Mouse (Mus musculus) neural tube, embryonic 14.5 days (tissue): Measurements from ENCODE around the gene Fgfr2. TPM values are rescaled to one million over a fixed set of nuclear protein-coding genes. Genes with fewer than 3 reads are reported as not detected.

Source experiments
- ATAC-seq: fragments of 200-750 bp; cut with Nextera tagmentation; 2 replicates; pipeline ENCODE4 v1.8.0; 2017; ENCODE audit warnings: low read depth, mild to moderate bottlenecking, moderate TSS enrichment, moderate library complexity
- H3K27ac ChIP-seq: fragments of 300-500 bp; sonication (generic); 2 replicates; pipeline ENCODE4 v1.5.1; 2014; ENCODE audit warnings: low read depth, mild to moderate bottlenecking, control low read depth, low read length, moderate library complexity, mixed read lengths
- H3K27me3 ChIP-seq: fragments of 300-500 bp; sonication (generic); 2 replicates; pipeline ENCODE4 v1.6.1; 2014; ENCODE audit warnings: low read length; ENCODE audit not compliant: control insufficient read depth, insufficient read depth
- H3K36me3 ChIP-seq: fragments of 300-500 bp; sonication (generic); 2 replicates; pipeline ENCODE4 v1.6.1; 2014; ENCODE audit warnings: low read length, mixed read lengths; ENCODE audit not compliant: control insufficient read depth, insufficient read depth
- H3K4me1 ChIP-seq: fragments of 300-500 bp; sonication (generic); 2 replicates; pipeline ENCODE4 v1.6.1; 2014; ENCODE audit warnings: low read length; ENCODE audit not compliant: control insufficient read depth, insufficient read depth
- H3K4me2 ChIP-seq: fragments of 300-500 bp; sonication (generic); 2 replicates; pipeline ENCODE4 v1.6.1; 2014; ENCODE audit warnings: mild to moderate bottlenecking, low read depth, low read length, control low read depth
- H3K4me3 ChIP-seq: fragments of 300-500 bp; sonication (generic); 2 replicates; pipeline ENCODE4 v1.5.1; 2014; ENCODE audit warnings: low read depth, low read length, control low read depth, mixed read lengths
- H3K9ac ChIP-seq: fragments of 300-500 bp; sonication (generic); replicated peaks from 2 replicates; pipeline ENCODE4 v1.6.1; 2014; ENCODE audit warnings: low read depth, mild to moderate bottlenecking, control low read depth, low read length, mixed read lengths
- H3K9me3 ChIP-seq: fragments of 300-500 bp; sonication (generic); 2 replicates; pipeline ENCODE4 v1.6.1; 2016; ENCODE audit warnings: low read length; ENCODE audit not compliant: control insufficient read depth
- WGBS: fragments of 180-500 bp; shearing (Covaris S2); extraction: QIAGEN DNeasy Blood & Tissue Kit; methylation state at CpG from one replicate; pipeline ENCODE4 v1.1.7; 2014; 5-methylcytosine and 5-hydroxymethylcytosine counted together
- polyA plus RNA-seq: library from polyadenylated mRNA; unstranded; fragments of >200 nt; fragmentation: Nextera tagmentation; extraction: Ambion mirVana; gene quantifications from 2 replicates; pipeline ENCODE4 v1.2.1, GENCODE M21; 2014

Gene Fgfr2
- polyA plus RNA-seq, 1 experiment from 2014 or later, result 28.1 TPM

DNA sequence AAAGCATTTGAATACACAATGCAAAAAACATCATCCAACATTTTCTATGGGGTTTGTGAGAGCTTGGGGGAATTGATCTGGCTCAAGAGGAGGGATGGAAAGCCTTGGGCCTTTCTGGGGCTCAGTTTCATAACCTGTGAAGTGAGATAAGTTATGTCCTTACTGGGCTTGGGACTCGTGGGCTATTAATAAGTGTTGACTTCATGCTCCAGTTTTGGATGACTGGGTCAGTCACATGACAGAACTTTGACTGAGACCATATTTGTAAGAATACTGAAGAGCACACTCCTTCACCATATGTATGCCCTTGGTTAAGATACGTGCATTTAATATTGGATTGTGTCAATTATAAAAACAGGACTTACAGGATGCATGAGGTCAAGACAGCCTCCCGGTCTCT, 495.7 kb downstream of the Fgfr2 start:
- Histone ChIP-seq H3K4me2 (no peak overlapping the region), H3K4me1 (no peaks in the 10 kb centered on the region), H3K9ac (no peak overlapping the region), H3K9me3 (no peaks in the 10 kb centered on the region), H3K36me3 (no peaks in the 10 kb centered on the region), H3K27me3 (no peaks in the 10 kb centered on the region), H3K27ac (no peak overlapping the region), H3K4me3 (no peak overlapping the region)
- 91% methylated on average over 3 of the region's 3 CpGs for WGBS
- no peak for ATAC-seq

DNA sequence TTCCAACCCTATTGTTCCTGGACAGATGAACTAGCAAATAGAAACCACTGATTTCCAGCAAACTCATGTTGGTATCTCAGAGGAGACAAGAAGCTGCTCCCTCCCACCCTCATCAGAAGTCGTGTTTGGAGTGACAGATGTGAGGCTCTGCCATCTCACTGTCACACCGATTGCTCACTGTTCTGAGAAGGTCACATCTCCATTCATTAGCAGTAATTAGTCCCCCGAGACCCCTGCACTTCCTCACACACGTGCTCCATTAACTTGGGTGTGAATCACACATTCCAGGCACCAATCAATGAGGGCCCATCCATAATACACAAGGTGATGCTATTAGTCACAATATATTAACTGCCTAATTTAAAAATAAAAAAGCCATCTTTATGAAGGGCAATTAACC, 497.0 kb downstream of the Fgfr2 start:
- ATAC-seq, result no peak
- 26% methylated on average over 4 of the region's 4 CpGs for WGBS
- no peak overlapping the region for H3K4me2 ChIP-seq
- no peaks in the 10 kb centered on the region for H3K9me3 ChIP-seq
- no peak overlapping the region for H3K9ac ChIP-seq
- no peaks in the 10 kb centered on the region for H3K36me3 ChIP-seq
- H3K4me1 ChIP-seq, result no peaks in the 10 kb centered on the region
- no peaks in the 10 kb centered on the region for H3K27me3 ChIP-seq
- H3K4me3 ChIP-seq, result no peak overlapping the region
- no peak overlapping the region for H3K27ac ChIP-seq

DNA sequence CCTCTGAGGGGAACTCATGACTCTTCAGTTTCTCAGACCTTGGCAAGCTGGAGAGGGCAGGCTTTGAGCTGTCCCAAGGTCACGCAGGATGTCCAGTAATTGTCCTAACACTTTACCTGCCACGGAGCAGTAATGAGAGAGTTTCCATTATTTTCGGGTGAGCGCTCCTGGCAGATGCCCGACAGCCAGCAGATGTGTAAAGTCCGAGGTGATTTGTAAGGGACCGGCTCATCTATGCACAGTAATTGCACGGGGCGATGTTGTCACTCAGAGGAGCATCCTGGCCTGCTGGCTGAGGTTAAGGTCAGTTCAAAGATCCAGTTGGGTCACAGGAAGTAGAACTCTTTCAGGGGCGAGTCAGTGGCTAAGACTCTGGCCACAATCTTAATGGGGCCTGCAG, 499.0 kb downstream of the Fgfr2 start:
- 74% methylated on average over 10 of the region's 10 CpGs for WGBS
- Histone ChIP-seq H3K27me3 (no peaks in the 10 kb centered on the region), H3K27ac (no peak overlapping the region), H3K4me3 (no peak overlapping the region), H3K4me2 (no peak overlapping the region), H3K9ac (no peak overlapping the region), H3K4me1 (no peaks in the 10 kb centered on the region), H3K9me3 (no peaks in the 10 kb centered on the region), H3K36me3 (no peaks in the 10 kb centered on the region)
- ATAC-seq, result no peak

DNA sequence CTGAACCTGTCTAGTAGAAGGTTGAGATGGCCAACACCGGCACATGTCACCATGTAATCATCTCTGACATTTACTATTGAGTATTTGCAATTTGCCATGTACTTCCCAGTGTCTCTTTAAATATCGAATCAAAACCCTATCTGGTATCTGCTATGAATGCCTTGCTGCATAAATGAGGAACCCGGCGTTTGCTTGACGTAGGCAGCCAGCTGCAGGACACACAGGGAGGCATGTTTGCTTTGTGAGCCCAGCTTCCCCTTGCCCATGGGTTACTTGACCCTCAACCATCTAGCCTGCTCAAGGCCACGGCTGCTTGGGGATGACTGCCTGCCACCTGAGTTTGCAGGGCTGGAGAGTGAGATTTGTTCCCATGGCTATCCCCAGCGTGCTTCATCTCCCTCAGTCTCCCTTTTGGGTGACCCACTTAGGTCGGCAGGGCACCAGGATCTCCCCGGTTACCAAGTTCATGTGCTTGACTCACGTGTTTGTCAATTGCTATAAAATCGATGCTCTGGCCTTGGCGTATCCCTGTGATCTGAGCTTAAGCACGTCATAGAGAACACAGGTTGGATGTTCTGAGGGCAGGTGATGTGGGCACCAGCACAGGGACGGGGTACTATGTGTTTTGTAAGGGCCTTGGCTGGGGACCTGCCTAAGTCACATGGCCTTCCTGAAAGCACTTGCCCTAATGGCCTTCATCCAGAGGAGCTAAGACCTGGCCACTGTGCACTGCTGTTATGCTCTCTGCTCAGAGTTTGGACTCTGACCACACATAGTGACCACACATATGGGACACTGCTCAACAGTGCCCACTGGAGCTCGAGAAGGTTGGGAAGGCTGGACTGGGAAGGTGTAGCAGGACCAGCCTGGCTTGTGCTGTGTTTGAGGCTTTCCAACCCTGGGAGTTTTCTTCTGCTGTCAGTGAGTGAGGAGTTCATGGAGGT, 502.9 kb downstream of the Fgfr2 start:
- Histone ChIP-seq H3K27ac (no peak overlapping the region), H3K9me3 (no peaks in the 10 kb centered on the region), H3K27me3 (no peaks in the 10 kb centered on the region), H3K9ac (no peak overlapping the region), H3K4me3 (no peak overlapping the region), H3K36me3 (no peaks in the 10 kb centered on the region), H3K4me1 (no peaks in the 10 kb centered on the region), H3K4me2 (no peak overlapping the region)
- 93% methylated on average over 15 of the region's 15 CpGs for WGBS
- no peak for ATAC-seq

DNA sequence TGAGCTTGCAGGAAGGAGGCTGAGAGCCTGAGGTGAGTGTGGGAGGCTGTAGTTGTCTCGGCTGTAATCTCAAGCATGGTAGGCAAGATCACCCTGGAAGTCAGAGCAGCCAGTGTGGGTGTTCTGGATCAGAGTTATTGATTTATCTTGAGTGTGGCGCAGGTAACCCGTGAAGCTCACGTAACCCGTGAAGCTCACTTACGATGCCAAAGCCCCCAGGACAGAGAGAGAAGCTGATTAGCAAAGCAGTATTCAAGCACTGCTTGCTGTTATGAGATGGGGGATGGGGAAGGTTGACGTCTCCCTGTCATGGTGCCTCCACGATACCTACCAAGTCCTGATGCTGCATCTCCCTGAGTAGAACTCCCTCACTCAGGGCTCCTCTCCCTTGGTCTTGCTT, 503.6 kb downstream of the Fgfr2 start:
- ATAC-seq, result no peak
- Histone ChIP-seq H3K4me3 (no peak overlapping the region), H3K9me3 (no peaks in the 10 kb centered on the region), H3K27ac (no peak overlapping the region), H3K4me1 (no peaks in the 10 kb centered on the region), H3K9ac (no peak overlapping the region), H3K4me2 (no peak overlapping the region), H3K36me3 (no peaks in the 10 kb centered on the region), H3K27me3 (no peaks in the 10 kb centered on the region)
- WGBS, result 89% methylated on average over 8 of the region's 8 CpGs

DNA sequence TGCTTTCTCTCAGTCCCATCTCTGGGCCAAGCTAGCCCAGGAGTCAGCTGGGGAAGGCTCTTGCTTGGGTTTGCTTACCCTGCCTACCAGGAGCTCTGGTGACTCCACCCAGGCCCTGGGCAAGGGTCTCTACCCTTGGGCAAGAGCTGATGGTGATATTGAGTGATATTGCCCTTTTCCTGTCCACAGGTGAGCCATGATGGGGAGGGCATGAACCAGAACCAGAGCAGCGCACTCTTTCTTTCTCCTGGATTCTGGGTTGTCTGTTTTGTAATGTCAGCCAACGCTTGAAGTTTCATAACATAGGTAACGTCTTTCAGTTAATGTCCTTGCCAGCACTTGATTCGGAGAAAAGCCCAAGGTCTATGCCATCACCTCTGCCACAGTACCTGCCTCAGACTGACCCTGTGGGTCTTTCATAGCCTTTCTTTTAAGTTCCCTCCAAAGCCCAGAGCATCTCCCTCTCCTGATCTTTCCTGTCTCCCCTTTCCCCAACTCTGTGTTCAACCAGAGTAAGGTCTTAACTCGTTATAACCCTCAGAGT, 506.1 kb downstream of the Fgfr2 start:
- no peak overlapping the region for H3K27ac ChIP-seq
- no peak overlapping the region for H3K9ac ChIP-seq
- H3K4me3 ChIP-seq, result no peak overlapping the region
- no peak overlapping the region for H3K4me2 ChIP-seq
- no peak for ATAC-seq
- no peaks in the 10 kb centered on the region for H3K9me3 ChIP-seq
- WGBS, result 84% methylated on average over 5 of the region's 5 CpGs
- H3K36me3 ChIP-seq, result no peaks in the 10 kb centered on the region
- H3K27me3 ChIP-seq, result no peaks in the 10 kb centered on the region
- no peaks in the 10 kb centered on the region for H3K4me1 ChIP-seq

DNA sequence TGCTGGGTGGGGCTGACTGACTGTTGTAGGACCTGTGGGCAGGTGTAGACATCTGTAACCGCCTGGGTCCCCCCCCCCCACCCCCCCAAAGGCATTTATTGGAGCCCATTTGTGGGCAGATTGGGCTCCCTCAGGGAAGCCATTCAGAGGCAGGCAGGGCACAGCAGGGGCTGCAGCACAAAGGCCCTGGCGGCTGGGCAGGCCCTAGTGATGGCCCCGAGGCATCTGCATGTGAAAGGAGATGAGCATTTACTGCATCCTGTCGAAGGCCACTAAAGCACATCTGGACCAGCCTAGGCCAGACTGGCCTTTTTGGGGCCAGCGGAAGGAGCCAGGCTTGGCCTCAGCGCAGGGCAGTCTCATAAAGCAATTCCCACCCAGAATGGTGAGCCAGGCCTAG, 506.8 kb downstream of the Fgfr2 start:
- 17% methylated on average over 6 of the region's 6 CpGs for WGBS
- no peaks in the 10 kb centered on the region for H3K9me3 ChIP-seq
- H3K4me3 ChIP-seq, result no peak overlapping the region
- no peak overlapping the region for H3K27ac ChIP-seq
- H3K27me3 ChIP-seq, result no peaks in the 10 kb centered on the region
- H3K9ac ChIP-seq, result no peak overlapping the region
- ATAC-seq, result no peak
- no peak overlapping the region for H3K4me2 ChIP-seq
- no peaks in the 10 kb centered on the region for H3K4me1 ChIP-seq
- H3K36me3 ChIP-seq, result no peaks in the 10 kb centered on the region

DNA sequence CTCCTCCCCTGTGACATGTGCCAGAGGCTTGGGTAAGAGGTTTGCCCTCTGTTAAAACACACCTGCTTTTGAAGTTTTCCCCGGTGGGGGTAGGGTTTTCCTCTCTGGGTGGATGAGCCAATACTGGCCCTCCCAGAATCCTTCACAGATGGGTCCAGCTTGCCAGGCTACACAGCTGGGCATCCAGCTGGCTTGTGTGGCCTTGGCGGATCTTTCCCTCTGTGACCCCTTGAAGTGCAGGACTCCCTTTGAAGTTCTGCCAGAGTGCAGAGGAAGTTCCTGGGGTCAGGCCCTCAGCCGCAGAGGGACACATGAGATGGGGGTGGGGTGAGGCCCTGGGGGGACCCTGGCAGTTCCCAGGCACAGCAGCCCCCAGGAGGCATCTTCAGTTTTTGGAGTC, 507.8 kb downstream of the Fgfr2 start:
- 9% methylated on average over 3 of the region's 3 CpGs for WGBS
- ATAC-seq, result no peak

DNA sequence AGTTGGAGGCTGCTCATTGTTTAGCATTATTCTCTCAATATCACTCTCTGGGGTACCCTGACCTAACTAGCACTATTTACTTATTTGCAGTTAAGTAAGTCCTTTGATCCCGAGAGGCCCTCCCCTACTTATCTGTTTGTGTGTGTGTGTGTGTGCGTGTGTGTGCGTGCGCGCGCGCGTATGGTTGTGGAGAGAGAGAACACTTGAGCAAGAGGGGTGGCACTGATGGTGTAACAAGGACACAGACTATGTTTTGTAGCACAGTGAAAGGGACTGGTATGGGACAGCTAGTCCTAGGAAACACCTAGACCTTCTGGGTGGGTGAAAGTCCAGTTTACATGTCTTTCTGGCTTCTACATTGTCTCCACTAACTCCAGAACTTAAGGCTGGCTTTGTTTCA, 511.6 kb downstream of the Fgfr2 start:
- H3K27me3 ChIP-seq, result no peaks in the 10 kb centered on the region
- no peak overlapping the region for H3K9ac ChIP-seq
- no peaks in the 10 kb centered on the region for H3K36me3 ChIP-seq
- no peak overlapping the region for H3K4me3 ChIP-seq
- ATAC-seq, result no peak
- H3K9me3 ChIP-seq, result no peaks in the 10 kb centered on the region
- H3K4me2 ChIP-seq, result no peak overlapping the region
- no peak overlapping the region for H3K27ac ChIP-seq
- no peaks in the 10 kb centered on the region; the same call in 1 of the 2 replicates for H3K4me1 ChIP-seq
- 92% methylated on average over 8 of the region's 8 CpGs for WGBS

More for the DNA sequence above, 507.8 kb downstream of the Fgfr2 start:
- Histone ChIP-seq H3K4me3 (no peak overlapping the region), H3K9ac (no peak overlapping the region), H3K36me3 (no peaks in the 10 kb centered on the region), H3K4me1 (no peaks in the 10 kb centered on the region; the same call in 1 of the 2 replicates), H3K9me3 (no peaks in the 10 kb centered on the region), H3K27ac (no peak overlapping the region), H3K4me2 (no peak overlapping the region), H3K27me3 (no peaks in the 10 kb centered on the region)
